9 mouse cellular contexts compared by ENCODE assay signal in the genomic region with DNA sequence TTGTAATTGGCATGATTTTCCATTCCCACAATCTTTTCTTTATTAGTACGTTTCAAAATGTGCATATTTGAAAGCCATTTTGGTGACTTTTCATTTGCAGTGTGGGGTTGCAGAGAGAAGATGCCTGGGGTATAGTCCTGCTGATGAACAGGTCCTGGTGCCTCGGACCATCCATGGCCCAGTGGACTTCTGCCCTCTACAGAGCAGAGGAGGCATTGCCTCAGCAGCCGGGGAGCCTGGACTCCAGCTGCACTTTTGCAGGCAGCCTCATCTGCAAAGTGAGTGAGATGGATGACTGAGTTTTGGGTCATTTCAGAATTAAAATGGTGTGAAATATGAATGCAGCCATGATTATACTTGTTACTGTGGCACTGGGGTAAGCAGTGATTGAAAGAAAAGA.
DNase-seq lines count a peak whose midpoint lies in the region; TF ChIP-seq lines count a peak whose summit lies in the region.
"Had no signal": no experiment of that assay in that cellular context is flagged by ENCODE, and none has a peak within 500 bp of the region (broad histone marks: within the 10 kb centered on the region; RNA-seq: fewer than 3 reads in every experiment).

No protein-coding gene starts in this region.

- intact Hi-C loops in left cerebral cortex, adult 2 months (cut with DNase I), result loop anchor here (5.0 kb wide), 1 partner anchor 91 kb away; the partner anchor contains the start of gene Cldn11

- peak; percentile 60 for TF ChIP-seq CTCF in left cerebral cortex, adult 2 months (IDR thresholded peaks at IDR 0.05)

- no peak overlapping the region for H3K4me3 ChIP-seq in left cerebral cortex, adult 2 months
- H3K4me3 ChIP-seq: liver, embryonic 15.5 days had no signal

- H3K27ac ChIP-seq in left cerebral cortex, adult 2 months, result no peak overlapping the region
- H3K27ac ChIP-seq: liver, embryonic 15.5 days had no signal

- peak; percentile 69 to 82 for DNase-seq in adrenal gland, adult (ENCODE audit: inconsistent age in 2 of 2, low spot score in 1 of 2)
- no peak for DNase-seq in adrenal gland, postnatal 4 days (ENCODE audit: low spot score in 2 of 2)
- DNase-seq in left cerebral cortex, adult 2 months (ENCODE audit: extremely low spot score in 1 of 2, low spot score in 2 of 2), result peak in 1 of 2 experiments; percentile 34
- no peak for DNase-seq in left cerebral cortex, adult 11 months (ENCODE audit: low spot score)
- peak; percentile 70 for DNase-seq in embryo, embryonic 10 days (ENCODE audit: low spot score)
- peak; percentile 34 for DNase-seq in lung, postnatal 14 days
- no peak for DNase-seq in urinary bladder, postnatal 10 days (ENCODE audit: low spot score)
- DNase-seq in gastrocnemius, postnatal 25 days, result no peak

Comparison
In these comparisons a context has a peak if more than half of its experiments do, and no peak if none do; other contexts are left out.
1. DNase-seq: peak in adrenal gland, adult (2 of 2), embryo, embryonic 10 days (single experiment) and lung, postnatal 14 days (single experiment); none in adrenal gland, postnatal 4 days (0 of 2), left cerebral cortex, adult 11 months (single experiment), urinary bladder, postnatal 10 days (single experiment) and gastrocnemius, postnatal 25 days (single experiment).